Mouse (Mus musculus) gastrocnemius, adult 8-10 months (tissue): ENCODE data around the gene Plxna2. TPM values are rescaled to one million over a fixed set of nuclear protein-coding genes. Genes with fewer than 3 reads are reported as not detected.
A peak's percentile ranks its signal among the peaks of the same experiment; 100 is the strongest.

Experiments
- DNase-seq, 2 experiments: peaks; one replicate each; pipeline ENCODE4 v3.0.0; 2022; ENCODE audit warnings: low spot score in 2 of 2
- microRNA-seq: library from miRNA; unstranded; fragments of <30 nt; microRNA quantifications from one replicate; pipeline ENCODE4 v1.2.0, GENCODE M21; 2022
- total RNA-seq, 4 experiments: library from RNA; stranded (reverse); gene quantifications; 2 replicates each; pipeline ENCODE4 v1.2.4; 2022

Gene Plxna2
- total RNA-seq, 4 experiments from 2014 or later: 4.8 to 8.1 (median 5.2) TPM

DNA sequence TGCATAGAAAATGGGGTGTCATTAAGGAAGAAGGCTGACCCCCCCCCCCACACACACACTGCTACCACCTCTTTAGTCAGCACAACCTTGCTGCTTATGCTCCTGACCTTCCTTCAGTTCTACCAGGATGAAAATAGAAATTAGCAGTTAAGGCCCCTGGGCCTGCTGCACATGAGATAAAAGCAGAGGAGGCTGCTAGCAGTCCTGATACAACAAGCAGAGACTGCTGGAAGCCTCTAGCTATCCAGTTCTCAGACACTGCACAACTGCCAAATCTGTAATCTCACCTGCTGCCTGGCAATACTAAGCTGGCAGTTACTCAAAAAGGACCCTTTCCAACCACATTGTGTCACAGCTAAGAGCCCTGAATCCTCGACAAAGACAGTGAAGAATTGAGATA, 197.5 kb downstream of the Plxna2 start:
- DNase-seq: no peak

DNA sequence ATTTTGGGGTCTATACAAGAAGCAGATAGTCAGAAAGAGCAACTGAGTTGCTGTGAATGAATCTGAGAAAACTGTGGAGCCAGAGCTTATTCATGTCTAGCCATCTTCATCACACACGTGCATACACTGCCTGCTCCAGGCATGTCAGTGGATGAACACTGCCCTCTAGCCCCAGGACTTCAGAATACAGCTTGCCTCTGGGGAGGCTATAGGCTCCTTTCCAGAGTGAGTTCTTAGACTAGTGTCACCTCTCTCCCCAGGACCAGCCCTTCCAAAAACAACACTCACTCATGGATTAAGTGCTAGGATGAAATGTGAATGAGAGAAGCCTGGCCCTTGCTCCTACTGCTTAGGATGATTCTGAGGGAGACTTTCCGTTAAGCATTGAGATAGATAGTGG, 198.9 kb downstream of the Plxna2 start:
- DNase-seq: peak; percentile 60

DNA sequence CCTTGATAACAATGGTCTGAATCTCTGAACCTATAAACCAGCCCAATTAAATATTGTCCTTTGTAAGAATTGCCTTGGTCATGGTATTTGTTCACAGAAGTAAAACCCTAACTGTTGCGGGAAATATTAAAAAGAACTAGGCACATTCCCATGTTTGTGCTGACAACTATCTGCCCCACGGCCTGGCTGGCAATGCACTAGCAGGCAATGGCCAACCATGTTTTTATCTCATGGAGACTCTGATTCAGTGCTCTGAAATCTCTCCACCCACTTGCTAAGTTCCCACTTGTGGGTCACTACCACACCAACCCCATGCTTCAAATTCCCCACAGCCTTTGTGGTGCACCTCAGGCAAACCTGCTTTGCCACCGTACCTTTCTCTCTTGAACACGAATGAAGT, 202.9 kb downstream of the Plxna2 start:
- DNase-seq: no peak

DNA sequence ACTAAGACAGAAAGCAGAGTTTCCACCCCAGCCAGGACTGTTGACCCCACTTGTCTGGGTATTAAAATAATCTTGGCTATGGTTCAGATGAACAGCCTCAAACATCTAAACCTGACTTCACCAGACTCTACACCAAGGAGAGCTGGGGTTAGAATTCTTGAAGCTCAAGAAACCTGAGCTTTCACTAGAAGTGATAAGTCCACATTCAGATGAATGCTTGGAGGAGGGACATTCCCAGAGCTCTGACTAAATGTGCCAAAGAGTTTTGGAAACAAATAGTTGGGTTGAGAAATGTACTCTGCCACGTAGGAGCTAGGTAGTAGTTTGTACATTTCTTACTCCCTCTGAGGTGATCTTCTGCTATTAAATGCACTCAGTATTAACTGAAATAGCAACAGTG, 203.7 kb downstream of the Plxna2 start:
- no peak for DNase-seq

DNA sequence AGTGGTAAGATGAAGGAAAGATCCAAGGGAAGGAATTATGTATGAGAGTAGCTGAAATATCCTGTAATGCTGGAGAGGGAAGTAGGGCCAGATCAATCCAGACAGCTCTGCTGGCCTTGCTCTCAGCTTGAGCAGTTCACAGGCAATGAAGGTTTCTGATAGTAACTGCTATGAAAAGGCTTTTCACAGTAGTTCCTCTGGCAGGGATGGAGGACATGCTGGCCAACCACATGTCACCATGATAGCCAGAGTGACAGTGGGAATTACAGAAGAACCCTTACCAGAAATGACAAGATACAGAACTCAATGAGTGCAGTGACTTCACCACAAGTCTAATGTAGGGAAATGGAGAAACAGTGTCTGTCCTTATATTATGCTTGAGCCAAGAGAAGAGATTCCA, 210.3 kb downstream of the Plxna2 start:
- no peak for DNase-seq

DNA sequence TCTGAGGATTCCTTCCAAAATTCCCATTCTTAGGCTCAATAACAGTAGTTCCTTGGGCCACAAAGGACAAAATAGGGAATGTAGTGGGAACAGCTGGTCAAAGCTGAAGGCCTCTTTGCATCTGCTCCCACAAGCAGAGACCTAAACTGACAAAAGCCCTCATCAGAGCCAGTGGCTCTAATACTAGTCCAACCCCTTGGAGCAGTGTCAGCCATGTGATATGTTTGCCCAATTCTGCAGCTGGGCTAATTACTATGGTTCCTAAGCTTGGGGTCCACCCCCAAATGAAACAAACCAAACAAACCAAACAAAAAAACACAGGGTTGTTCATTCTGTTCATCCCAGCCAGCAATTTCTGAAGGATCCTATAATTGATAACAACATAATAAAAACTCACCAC, 217.2 kb downstream of the Plxna2 start:
- peak in 1 of 2 experiments; percentile 7 for DNase-seq

DNA sequence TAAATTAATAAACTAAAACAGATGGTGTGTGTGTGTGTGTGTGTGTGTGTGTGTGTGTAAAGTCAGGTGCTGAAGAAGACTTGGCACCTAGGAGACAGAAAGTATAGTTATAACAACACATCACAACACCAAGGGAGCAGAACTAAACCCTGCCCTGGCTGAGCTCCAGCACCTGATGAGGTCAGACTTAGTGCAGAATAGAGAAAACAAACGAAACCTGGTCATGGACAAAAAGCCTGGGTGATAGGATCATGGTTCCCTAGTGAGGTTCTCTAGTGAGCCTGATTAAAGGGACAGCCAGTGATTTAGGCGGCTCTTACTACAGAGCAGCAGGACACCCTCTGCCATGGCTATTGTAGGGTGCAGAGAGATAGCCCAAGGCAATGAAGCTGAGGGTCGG, 218.2 kb downstream of the Plxna2 start:
- DNase-seq: no peak

DNA sequence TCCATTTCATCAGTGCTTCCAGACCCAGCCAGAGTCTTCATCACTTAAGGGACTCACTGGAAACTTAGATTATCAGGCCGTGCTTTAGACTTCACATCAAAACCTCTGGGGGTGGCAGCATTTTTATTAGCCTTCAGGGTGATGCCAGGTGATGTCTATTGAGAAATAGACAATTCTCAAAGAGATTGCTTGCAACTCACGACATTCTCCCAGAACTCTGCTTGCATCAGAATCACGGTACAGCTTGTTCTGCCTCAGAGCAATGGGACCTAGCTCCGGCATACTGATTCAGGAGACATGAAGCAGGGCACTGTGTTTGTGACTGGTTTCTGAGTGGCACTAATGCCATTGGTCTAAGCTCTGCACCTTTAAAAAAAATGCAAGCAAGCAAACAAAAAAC, 218.7 kb downstream of the Plxna2 start:
- no peak for DNase-seq

DNA sequence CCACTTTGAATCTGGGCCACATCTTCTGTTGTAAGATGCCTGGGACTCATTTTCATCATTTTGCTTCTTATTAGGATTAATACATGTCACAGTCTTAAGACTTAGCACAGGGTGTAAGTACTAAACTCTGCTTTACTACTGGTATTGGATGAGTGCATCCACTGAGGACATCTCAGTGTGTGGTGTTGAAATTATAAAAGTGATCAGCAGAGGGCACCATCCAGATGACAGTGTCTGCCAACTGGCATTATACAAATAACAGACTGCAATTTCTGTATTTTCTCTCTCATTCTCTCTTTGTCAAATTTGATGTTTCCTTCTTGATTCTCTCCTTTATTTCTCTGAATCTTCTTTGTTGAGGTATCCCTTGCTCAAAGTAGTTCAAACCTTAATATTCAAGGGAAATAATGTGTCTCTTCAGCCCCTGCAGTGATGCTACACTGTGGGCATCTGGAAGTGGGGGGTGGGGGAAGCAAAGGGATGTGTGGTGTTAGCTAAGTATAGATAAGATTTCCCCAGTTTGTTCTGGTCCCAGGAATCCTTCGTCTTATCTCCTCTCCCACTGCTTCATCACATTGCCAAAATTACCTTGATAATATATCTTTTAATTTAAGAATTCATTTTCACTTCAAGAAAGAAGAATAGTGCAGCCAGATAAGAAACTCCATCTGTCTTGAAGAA, 221.4 kb downstream of the Plxna2 start:
- DNase-seq: peak in 1 of 2 experiments; percentile 8

DNA sequence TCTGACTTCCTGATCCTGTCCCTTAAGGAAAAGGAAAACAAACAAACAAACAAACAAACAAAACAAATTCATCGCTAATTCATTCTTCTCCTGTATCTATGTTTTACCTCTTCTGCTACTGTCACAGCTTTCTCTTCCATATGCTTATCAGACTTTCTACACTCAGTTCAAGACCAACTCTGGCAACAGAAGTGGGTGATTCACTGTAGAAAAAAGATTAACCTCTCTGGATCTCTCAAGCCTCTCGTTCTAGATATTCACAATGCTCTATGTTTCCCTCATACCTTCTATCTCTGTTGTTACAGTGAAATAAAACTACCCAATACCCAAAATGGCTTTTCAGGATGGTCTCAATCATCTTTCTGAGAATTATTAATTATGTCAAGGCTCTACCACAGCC, 225.0 kb downstream of the Plxna2 start:
- no peak for DNase-seq

DNA sequence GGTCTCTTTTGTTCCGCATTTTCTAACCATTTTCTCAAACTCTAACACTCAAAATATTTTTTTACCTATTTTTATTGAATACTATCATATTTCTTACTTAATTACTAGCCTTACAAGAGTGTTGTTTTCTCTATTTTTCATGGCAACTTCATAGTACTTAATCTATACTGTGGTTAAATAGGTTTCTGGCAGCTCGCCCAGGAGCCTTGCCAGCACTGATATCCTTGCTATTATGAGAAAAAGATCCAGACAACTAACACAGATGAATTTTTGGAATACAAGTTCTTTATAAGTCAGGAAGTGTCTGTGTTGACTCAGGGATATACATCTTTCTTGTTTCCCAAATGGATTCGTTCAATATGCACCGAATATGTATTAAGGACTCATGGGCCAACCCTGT, 229.0 kb downstream of the Plxna2 start:
- no peak for DNase-seq

DNA sequence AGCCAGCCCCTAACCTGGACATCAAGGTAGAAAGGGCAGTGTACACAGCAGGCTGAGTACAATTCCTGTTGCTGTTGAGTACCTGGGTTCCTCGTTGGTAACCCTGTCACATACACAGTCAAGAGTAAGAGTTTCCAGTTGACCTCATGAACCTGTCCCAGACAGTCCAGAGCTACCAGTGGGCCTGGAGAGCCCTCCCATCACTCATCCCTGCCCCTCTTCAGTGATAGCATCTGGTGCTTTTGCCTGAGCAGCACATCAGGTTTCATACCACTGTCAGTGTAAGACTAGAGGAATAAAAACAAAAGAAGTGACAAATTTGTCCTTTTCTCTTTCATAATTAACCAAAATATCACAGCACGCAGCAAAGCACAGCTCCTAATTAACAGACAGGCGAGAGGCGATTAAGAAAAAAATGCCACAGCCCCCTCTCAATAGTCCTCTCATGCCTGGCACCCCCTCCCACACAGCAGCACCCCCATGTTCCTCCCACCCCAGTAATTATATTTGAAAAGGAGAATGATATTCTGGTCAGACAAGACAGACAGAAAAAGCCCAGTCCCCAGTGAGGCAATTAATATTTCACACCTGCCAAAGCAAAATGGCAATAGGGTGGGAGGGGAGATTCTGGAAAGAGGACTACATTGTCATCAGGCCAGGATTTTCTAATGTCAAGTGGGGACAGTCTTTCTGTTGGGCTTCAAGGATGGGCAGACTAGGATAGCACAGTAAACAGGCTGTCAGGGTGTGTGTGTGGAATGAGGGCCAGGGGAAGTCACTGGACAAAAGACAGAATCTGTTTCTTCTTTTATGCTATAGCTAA, 233.4 kb downstream of the Plxna2 start:
- DNase-seq: no peak

DNA sequence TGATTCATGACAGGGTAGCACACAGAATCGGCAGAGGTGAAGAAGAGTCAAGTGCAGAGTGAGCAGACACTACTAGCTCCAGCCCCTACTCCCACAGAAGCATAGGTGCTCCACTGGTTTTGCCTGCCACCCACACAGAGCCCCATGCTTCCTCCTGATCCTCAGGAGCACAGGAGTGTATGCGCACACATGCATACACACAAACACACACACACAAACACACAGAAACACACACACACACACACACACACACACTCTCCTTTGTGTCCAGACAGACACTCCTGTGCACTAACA, 234.0 kb downstream of the Plxna2 start:
- DNase-seq: no peak

Small RNA genes lying within 50 kb of the gene (microRNA-seq; reads per million reads assigned to microRNA genes)
- 3.3 reads per million for gene Mir3962
